Mouse (Mus musculus) CH12.LX (cell line): Measurements from ENCODE around the gene Safb.

Source experiments
- CTCF ChIP-seq, 2 experiments: IDR thresholded peaks in 1 of 2; conservative IDR thresholded peaks in 1 of 2; 2 replicates each; pipeline ENCODE4 v1.5.1; 2011 to 2012; ENCODE audit warnings: low read depth in 2 of 2, low read length in 2 of 2, improper control_type of control experiment in 1 of 2, inconsistent platforms in 1 of 2, mild to moderate bottlenecking in 1 of 2, moderate library complexity in 1 of 2
- ELF1 ChIP-seq: IDR thresholded peaks from 2 replicates; pipeline ENCODE4 v1.6.1; 2014; ENCODE audit warnings: low read depth, mild to moderate bottlenecking, inconsistent platforms, low read length, improper control_type of control experiment
- EP300 ChIP-seq: IDR thresholded peaks from 2 replicates; pipeline ENCODE4 v1.6.1; 2011; ENCODE audit warnings: low read length, improper control_type of control experiment
- HCFC1 ChIP-seq: IDR thresholded peaks from 2 replicates; pipeline ENCODE4 v1.6.1; 2012; ENCODE audit warnings: low read depth, mild to moderate bottlenecking, inconsistent platforms, low read length, improper control_type of control experiment
- MAZ ChIP-seq: IDR thresholded peaks from 2 replicates; pipeline ENCODE4 v1.6.1; 2012; ENCODE audit warnings: low read depth, mild to moderate bottlenecking, inconsistent platforms, low read length, improper control_type of control experiment, moderate library complexity
- NELFE ChIP-seq: IDR thresholded peaks from 2 replicates; pipeline ENCODE4 v1.6.1; 2011; ENCODE audit warnings: low read depth, low read length, improper control_type of control experiment
- NRF1 ChIP-seq: IDR thresholded peaks from 2 replicates; pipeline ENCODE4 v1.6.1; 2014; ENCODE audit warnings: low read depth, mild to moderate bottlenecking, inconsistent platforms, low read length, improper control_type of control experiment, moderate library complexity
- POLR2A ChIP-seq: IDR thresholded peaks from 2 replicates; pipeline ENCODE4 v1.6.1; 2011; ENCODE audit warnings: low read depth, mild to moderate bottlenecking, improper control_type of control experiment, low read length
- TBP ChIP-seq: conservative IDR thresholded peaks from 2 replicates; pipeline ENCODE4 v1.6.1; 2011; ENCODE audit warnings: low read depth, low read length, improper control_type of control experiment
- UBTF ChIP-seq: IDR thresholded peaks from 2 replicates; pipeline ENCODE4 v1.6.1; 2012; ENCODE audit warnings: low read depth, mild to moderate bottlenecking, inconsistent platforms, low read length, improper control_type of control experiment, moderate library complexity
- ZNF384 ChIP-seq: IDR thresholded peaks from 2 replicates; pipeline ENCODE4 v1.6.1; 2012; ENCODE audit warnings: low read depth, low read length, improper control_type of control experiment, inconsistent platforms

DNA sequence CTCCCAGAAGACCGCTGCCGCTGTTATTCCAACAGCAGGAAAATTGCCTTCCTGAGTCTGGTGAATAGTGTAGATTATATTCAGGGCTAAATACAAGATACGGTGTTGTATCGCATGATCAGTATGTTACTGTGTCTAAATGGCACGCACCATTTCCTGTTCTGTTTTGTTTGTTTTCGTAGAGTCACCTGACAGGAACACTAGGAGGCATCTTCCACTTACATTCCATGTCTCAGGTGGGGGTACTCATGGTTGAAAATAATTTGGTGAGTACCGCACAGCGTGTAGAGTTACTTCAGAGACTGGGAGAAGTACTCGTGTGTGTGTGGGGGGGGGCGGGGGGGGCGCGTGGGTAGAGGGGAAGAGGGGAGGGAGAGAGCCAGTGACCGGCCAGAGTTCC is 62.9 kb downstream of the Safb start:
- TF ChIP-seq EP300 = no peak
- no peak for TF ChIP-seq NRF1
- no peak for TF ChIP-seq POLR2A
- TF ChIP-seq UBTF = no peak
- no peak for TF ChIP-seq MAZ
- TF ChIP-seq CTCF (conservative IDR thresholded peaks at IDR 0.05 in 1 of 2, IDR thresholded peaks at IDR 0.05 in 1 of 2; ENCODE audit: low read depth in 2 of 2, low read length in 2 of 2) = no peak
- TF ChIP-seq ZNF384 = no peak
- TF ChIP-seq ELF1 = no peak
- TF ChIP-seq TBP = no peak
- no peak for TF ChIP-seq HCFC1
- no peak for TF ChIP-seq NELFE
